Mouse (Mus musculus): ENCODE data around the gene Pgk1. TPM values are rescaled to one million over a fixed set of nuclear protein-coding genes. Genes with fewer than 3 reads are reported as not detected.
"Not testable (repeated sequence)": the region's sequence is repeated elsewhere in the genome, so short reads cannot be mapped to it uniquely, and the experiment has no call there.

Pgk1 gene
- 145 and 149 TPM in 2 replicates for total RNA-seq (2014; fragmentation: Nextera tagmentation)
- 164 and 169 TPM in 2 replicates for total RNA-seq (2017)

DNA sequence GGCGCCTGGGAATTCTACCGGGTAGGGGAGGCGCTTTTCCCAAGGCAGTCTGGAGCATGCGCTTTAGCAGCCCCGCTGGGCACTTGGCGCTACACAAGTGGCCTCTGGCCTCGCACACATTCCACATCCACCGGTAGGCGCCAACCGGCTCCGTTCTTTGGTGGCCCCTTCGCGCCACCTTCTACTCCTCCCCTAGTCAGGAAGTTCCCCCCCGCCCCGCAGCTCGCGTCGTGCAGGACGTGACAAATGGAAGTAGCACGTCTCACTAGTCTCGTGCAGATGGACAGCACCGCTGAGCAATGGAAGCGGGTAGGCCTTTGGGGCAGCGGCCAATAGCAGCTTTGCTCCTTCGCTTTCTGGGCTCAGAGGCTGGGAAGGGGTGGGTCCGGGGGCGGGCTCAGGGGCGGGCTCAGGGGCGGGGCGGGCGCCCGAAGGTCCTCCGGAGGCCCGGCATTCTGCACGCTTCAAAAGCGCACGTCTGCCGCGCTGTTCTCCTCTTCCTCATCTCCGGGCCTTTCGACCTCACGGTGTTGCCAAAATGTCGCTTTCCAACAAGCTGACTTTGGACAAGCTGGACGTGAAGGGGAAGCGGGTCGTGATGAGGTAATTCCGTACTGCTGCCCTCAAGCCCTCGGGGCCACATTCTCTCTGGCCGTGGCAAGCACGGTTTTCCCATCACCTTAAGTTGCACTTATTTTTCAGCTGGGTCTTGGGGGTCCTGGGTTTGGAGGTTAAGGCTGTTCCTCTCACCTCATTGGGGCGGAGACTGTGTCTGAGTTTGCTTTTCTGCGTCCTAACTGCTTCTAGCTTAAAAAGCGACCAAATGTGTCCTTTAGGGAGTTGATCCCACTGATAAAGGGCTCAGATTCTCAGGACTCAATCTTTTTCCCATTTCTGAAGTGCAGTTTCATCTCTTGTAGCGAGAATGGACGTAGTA lies at the start of gene Pgk1:
TSS of gene Pgk1 (plus strand) at position 388 of the 937 bp plus-strand sequence.
- peak; percentile 99 for ATAC-seq (replicated peaks; ENCODE audit: low FRiP score, low TSS enrichment, poor library complexity, severe bottlenecking)

DNA sequence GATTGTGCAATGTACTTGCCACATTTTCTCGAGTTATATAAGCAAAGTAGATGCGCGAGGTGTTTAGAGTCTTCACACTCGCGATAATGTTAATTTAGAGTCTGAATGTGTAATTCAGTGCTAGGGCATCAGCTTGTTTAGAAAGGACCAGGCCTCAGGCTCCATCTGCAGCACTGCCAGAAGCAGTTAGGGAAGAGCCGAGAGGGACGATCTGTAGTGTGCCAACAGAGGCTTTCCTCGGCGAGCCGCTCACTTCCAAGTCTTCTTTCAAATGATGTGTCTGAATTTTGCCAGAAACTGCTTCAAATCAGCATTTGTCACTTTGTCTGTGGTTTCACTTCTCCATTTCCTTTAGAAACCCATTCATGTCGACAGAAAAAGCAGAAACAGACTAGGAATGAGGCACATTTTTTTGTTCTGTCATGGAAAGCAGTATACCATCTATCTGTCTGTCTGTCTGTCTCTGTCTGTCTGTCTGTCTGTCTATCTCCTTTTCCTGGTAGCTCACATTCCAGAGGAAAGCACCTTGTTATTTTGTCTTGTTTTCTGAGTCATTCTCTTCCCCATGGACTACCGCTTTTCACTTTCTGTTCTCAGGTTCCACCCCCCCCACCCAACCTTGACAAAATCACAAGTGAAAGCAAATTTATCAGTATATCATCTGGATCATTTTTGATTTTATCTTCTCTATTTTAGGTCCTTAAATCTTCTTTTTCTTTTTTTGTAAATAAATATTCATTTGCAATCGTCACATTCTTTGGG lies 47.4 kb upstream of the Pgk1 start:
- no peak for ATAC-seq (replicated peaks; ENCODE audit: low FRiP score, low TSS enrichment, poor library complexity, severe bottlenecking)

- no peak for ATAC-seq (replicated peaks; ENCODE audit: low FRiP score, low TSS enrichment, poor library complexity, severe bottlenecking)
These were observed 44.0 kb upstream of the Pgk1 start, which contains the start of gene Tlr13 for GRCm38 (mm10) chrX:106142936-106143335. Tlr13 (plus strand) TSS chrX:106143204.

DNA sequence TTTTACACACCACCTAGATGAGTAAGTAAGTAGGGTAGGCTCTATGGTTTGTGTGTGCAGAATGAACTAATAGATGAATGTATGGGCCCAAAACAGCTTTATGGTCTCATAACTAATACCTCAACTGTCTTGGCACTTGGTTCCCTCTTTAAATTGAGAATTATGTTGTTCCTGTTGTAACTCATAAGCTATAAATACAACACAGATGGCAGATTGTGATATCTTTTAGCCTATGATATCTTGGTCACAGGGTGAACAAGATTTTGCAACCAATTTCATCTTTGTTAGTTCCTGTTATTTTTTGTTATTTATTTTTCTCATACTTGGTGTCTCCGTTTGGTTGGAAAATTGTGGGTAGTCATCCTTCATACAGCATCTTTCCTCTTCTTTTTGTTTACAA lies 38.7 kb upstream of the Pgk1 start:
- ATAC-seq (replicated peaks; ENCODE audit: low FRiP score, low TSS enrichment, poor library complexity, severe bottlenecking), result no peak

DNA sequence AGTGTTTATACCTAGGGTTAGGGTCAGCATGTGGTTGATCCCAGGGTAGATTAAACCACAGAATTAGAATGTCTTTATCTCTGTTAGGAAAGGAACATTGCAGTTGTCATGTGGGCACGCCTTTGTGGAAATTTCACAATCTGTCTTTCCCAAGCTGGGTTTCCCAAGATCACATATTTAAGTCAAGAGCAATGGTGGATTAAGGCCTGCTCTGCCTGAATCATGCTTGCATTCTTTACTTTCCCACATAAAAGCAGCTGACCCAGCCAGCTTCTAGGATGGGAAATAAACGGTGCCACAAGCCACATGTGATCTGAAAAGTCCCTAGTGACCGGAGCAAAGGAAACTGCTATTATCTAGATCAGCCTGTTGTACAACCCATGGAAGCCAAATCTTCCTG lies 37.4 kb upstream of the Pgk1 start:
- no peak for ATAC-seq (replicated peaks; ENCODE audit: low FRiP score, low TSS enrichment, poor library complexity, severe bottlenecking)

DNA sequence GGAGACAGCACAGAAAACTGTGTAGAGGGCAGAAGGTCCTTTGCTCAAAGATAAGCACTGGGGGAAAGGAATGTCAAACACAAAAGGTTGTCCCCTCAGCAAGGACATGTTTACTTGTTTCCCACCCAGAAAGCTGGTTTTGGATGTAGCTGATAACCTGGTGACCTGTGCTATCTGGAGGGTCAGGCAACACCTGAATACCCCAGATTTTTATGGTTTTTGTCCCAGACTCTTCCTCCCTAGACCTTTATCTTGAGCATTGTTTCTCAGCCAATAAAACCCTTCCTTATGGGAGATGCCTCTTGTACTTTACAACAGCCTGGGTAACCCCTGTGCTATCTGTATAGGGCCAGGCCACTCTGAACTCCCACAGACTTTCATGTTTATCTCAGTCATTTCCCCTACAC lies 32.7 kb upstream of the Pgk1 start:
- peak; percentile 96 for ATAC-seq (replicated peaks; ENCODE audit: low FRiP score, low TSS enrichment, poor library complexity, severe bottlenecking)

DNA sequence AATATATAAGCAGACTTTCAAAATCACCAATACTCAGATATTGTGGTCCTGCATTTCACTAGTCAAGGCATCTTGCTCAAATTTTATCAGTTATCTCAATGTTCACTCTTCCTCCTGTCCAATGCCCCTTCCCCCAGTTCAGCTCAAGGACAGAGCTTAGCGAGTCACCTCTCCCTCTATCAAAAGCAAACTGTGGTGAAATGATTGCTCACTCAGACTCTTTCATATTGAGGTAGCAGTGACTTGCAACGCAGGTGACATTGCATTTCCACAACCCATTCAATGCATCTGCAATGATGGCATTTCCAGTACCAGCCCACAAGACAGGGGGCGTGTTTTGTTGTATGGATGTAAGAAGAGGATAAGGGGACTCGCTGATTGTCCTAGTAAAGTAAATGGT lies 31.0 kb upstream of the Pgk1 start:
- no peak for ATAC-seq (replicated peaks; ENCODE audit: low FRiP score, low TSS enrichment, poor library complexity, severe bottlenecking)

- ATAC-seq (replicated peaks; ENCODE audit: low FRiP score, low TSS enrichment, poor library complexity, severe bottlenecking), result peak; percentile 74
These were observed 22.9 kb upstream of the Pgk1 start for GRCm38 (mm10) chrX:106163995-106164394.

DNA sequence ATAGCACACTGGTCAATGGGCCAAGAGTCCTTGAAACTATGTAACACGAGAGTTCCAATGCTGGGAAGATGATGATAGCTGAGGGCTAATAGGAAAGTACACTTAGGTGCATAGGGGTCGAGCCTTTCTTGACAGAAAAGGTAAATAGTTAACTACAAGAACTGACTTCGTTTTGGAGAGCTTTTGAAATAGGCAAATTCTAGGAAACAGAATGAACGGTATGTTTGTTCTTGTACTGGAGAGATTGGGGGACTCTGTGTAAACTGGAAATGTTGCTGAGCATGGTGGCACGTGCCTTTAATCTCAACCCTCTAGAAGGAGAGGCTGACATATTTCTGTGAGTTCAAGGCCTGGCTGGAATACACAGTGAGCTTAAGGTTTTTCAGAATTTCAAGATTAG lies 22.3 kb upstream of the Pgk1 start:
- no peak for ATAC-seq (replicated peaks; ENCODE audit: low FRiP score, low TSS enrichment, poor library complexity, severe bottlenecking)

GRCm38 (mm10) chrX:106165089-106165488 lies 21.8 kb upstream of the Pgk1 start:
- ATAC-seq (replicated peaks; ENCODE audit: low FRiP score, low TSS enrichment, poor library complexity, severe bottlenecking), result peak; percentile 85

GRCm38 (mm10) chrX:106171106-106171852 lies 15.6 kb upstream of the Pgk1 start:
- peak; percentile 97 for ATAC-seq (replicated peaks; ENCODE audit: low FRiP score, low TSS enrichment, poor library complexity, severe bottlenecking)

DNA sequence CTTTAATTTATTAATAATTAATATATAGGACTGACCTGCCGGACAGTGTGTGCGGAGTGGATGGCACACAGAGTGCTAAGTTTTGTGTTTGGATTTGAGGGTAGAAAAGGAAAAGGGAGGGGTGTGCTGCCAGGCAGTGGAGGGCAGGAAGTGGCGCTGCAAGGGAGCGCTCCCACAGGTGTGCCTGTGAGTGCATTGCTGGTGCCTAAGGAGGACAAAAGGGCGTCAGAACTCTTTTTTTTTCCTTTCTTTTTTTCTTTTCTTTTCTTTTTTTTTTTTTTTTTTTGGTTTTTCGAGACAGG lies 15.1 kb upstream of the Pgk1 start:
- ATAC-seq (replicated peaks; ENCODE audit: low FRiP score, low TSS enrichment, poor library complexity, severe bottlenecking), result no peak

DNA sequence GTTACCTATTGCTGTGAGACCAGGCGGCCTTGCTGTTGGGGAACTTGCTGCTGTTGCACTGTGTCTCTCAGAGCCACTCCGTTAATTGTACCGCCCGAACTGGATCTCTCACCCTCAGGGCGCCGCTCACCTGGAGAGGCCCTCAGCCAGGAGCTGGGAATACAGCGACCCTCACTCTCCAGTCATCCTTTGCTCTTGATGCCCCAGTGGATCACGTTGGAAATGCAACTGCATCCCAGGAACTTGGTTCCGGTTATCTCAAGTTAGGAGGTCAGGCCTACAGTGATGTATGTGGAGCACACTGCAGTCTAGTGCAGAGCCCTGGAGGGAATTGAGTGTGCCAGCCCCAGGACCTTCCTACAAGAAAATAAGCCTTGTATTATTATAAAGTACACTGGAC lies 10.6 kb upstream of the Pgk1 start:
- no peak for ATAC-seq (replicated peaks; ENCODE audit: low FRiP score, low TSS enrichment, poor library complexity, severe bottlenecking)

GRCm38 (mm10) chrX:106184279-106184678 lies 2.6 kb upstream of the Pgk1 start:
- no peak for ATAC-seq (replicated peaks; ENCODE audit: low FRiP score, low TSS enrichment, poor library complexity, severe bottlenecking)

DNA sequence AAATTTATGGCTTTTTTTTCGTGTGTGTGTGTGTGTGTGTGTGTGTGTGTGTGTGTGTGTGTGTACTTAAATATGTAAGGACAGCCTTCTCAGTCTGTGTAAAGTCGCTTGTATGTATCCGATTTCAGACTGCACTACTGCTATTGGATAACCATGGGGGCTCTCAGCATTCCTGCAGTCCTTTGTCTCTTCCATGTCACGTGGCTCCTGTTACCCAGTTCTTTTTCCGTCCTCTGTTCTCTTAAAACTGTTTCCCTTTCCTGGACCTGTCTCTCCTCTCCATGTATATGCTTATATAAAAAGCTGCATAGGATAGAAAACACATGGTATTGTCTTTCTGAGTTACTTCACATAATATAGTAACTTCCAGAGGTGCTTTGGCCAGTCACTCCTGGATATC lies 1.2 kb upstream of the Pgk1 start:
- ATAC-seq (replicated peaks; ENCODE audit: low FRiP score, low TSS enrichment, poor library complexity, severe bottlenecking), result no peak

DNA sequence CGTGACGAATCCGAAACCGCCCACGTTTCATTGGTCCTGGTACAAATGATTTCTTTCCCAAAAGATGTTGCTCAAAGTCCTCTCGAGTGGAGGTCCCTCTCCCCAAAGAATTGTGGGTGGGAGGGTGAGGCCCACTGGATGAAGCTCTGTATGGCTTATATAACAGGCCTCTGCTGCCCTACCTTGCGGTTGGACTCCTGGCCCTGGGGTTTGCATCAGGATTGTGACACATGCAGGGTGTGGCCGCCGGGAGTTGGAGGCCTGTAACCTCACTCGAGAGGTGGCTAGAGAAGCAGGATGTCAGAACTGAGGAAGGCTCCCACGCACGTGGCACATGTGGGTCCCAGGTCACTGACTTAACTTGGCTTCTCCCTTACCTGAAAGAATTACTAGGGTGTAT lies 837 bp downstream of the Pgk1 start:
- peak; percentile 56 for ATAC-seq (replicated peaks; ENCODE audit: low FRiP score, low TSS enrichment, poor library complexity, severe bottlenecking)

GRCm38 (mm10) chrX:106189356-106189755 lies 2.5 kb downstream of the Pgk1 start:
- ATAC-seq (replicated peaks; ENCODE audit: low FRiP score, low TSS enrichment, poor library complexity, severe bottlenecking), result no peak

GRCm38 (mm10) chrX:106190091-106190490 lies 3.2 kb downstream of the Pgk1 start:
- ATAC-seq (replicated peaks; ENCODE audit: low FRiP score, low TSS enrichment, poor library complexity, severe bottlenecking), result no peak

GRCm38 (mm10) chrX:106194361-106194760 lies 7.5 kb downstream of the Pgk1 start:
- not testable (repeated sequence) for ATAC-seq (replicated peaks; ENCODE audit: low FRiP score, low TSS enrichment, poor library complexity, severe bottlenecking)

GRCm38 (mm10) chrX:106197308-106197707 lies 10.4 kb downstream of the Pgk1 start:
- no peak for ATAC-seq (replicated peaks; ENCODE audit: low FRiP score, low TSS enrichment, poor library complexity, severe bottlenecking)
